Mouse (Mus musculus) kidney, adult 2 months (tissue): ENCODE measurements around the gene Cdkl5. TPM values are rescaled to one million over a fixed set of nuclear protein-coding genes. Genes with fewer than 3 reads are reported as not detected.

ENCODE experiments used
- DNase-seq: peaks from one replicate; pipeline ENCODE4 v3.0.0; 2021
- H3K27ac ChIP-seq: fragments of 200-500 bp; 2 replicates; pipeline ENCODE4 v1.5.1; 2012; ENCODE audit warnings: low read depth, low read length, control low read depth, inconsistent platforms; ENCODE audit not compliant: insufficient read depth
- H3K27me3 ChIP-seq: fragments of 200-500 bp; replicated peaks from 2 replicates; pipeline ENCODE4 v1.6.1; 2012; ENCODE audit warnings: mild to moderate bottlenecking, moderate library complexity, low read length, inconsistent platforms; ENCODE audit not compliant: control insufficient read depth, insufficient read depth
- H3K36me3 ChIP-seq: fragments of 200-500 bp; 2 replicates; pipeline ENCODE4 v1.6.1; 2012; ENCODE audit warnings: mild to moderate bottlenecking, moderate library complexity, low read length, inconsistent platforms; ENCODE audit not compliant: control insufficient read depth, insufficient read depth
- H3K4me1 ChIP-seq: fragments of 200-500 bp; 2 replicates; pipeline ENCODE4 v1.6.1; 2011; ENCODE audit warnings: low read length; ENCODE audit not compliant: control insufficient read depth, insufficient read depth
- H3K4me3 ChIP-seq: fragments of 200-500 bp; 2 replicates; pipeline ENCODE4 v1.5.1; 2011; ENCODE audit warnings: mild to moderate bottlenecking, low read depth, low read length, control low read depth; ENCODE audit not compliant: insufficient read depth
- CTCF ChIP-seq: fragments of 200-500 bp; conservative IDR thresholded peaks from 2 replicates; pipeline ENCODE4 v1.5.1; 2011; ENCODE audit warnings: low read depth, mild to moderate bottlenecking, control low read depth, low read length, moderate library complexity, mixed read lengths; ENCODE audit not compliant: insufficient read depth, insufficient read length
- POLR2A ChIP-seq: fragments of 200-500 bp; IDR thresholded peaks from one replicate; pipeline ENCODE4 v1.6.1; 2011; ENCODE audit warnings: low read depth, low read length, control low read depth
- WGBS: fragments of 180-500 bp; shearing (Covaris S2); methylation state at CpG from one replicate; pipeline ENCODE4 v1.1.7; 2018; 5-methylcytosine and 5-hydroxymethylcytosine counted together
- polyA plus RNA-seq: library from polyadenylated mRNA; depleted of rRNA; stranded (reverse); fragments of >200 nt; gene quantifications from 2 replicates; pipeline ENCODE4 v1.2.3, GENCODE M21; 2012; rRNA removed

Gene Cdkl5
- polyA plus RNA-seq, 1 experiment = 1.6 TPM

- Histone ChIP-seq H3K36me3 (no peaks in the 10 kb centered on the region), H3K4me1 (no peaks in the 10 kb centered on the region), H3K27ac (no peak within 1 kb of the TSS), H3K4me3 (no peak within 1 kb of the TSS), H3K27me3 (no peaks in the 10 kb centered on the region)
- WGBS = 88% methylated on average over 2 of the region's 2 CpGs
- TF ChIP-seq CTCF (no peak), POLR2A (no peak)
- no peak for DNase-seq
These were observed 226.8 kb downstream of the Cdkl5 start, which contains the start of gene Rs1 for GRCm38 (mm10) chrX:160767713-160768112. TSS of gene Rs1 (plus strand) at chrX:160768013.

- Histone ChIP-seq H3K4me3 (peak overlapping the region; percentile 59), H3K36me3 (no peaks in the 10 kb centered on the region), H3K27me3 (no peaks in the 10 kb centered on the region), H3K4me1 (no peaks in the 10 kb centered on the region), H3K27ac (no peak overlapping the region)
- under 1% methylated on average over 15 of the region's 15 CpGs for WGBS
- no peak for DNase-seq
- TF ChIP-seq POLR2A (no peak), CTCF (no peak)
These were observed 228.3 kb downstream of the Cdkl5 start for GRCm38 (mm10) chrX:160766233-160766616.

- H3K27ac ChIP-seq = no peak overlapping the region
These were observed 228.9 kb downstream of the Cdkl5 start for GRCm38 (mm10) chrX:160765389-160766232.

GRCm38 (mm10) chrX:160750808-160751207 is 243.7 kb downstream of the Cdkl5 start:
- TF ChIP-seq POLR2A = no peak
- no peak for TF ChIP-seq CTCF
- H3K27me3 ChIP-seq = no peaks in the 10 kb centered on the region
- DNase-seq = no peak
- H3K4me3 ChIP-seq = no peak overlapping the region
- H3K4me1 ChIP-seq = no peaks in the 10 kb centered on the region
- WGBS = 87% methylated on average over 8 of the region's 8 CpGs
- H3K27ac ChIP-seq = no peak overlapping the region
- no peaks in the 10 kb centered on the region for H3K36me3 ChIP-seq

More at GRCm38 (mm10) chrX:160765389-160766232, 228.9 kb downstream of the Cdkl5 start:
- Histone ChIP-seq H3K4me3 (peak overlapping the region; percentile 57), H3K27me3 (no peaks in the 10 kb centered on the region), H3K4me1 (no peaks in the 10 kb centered on the region), H3K36me3 (no peaks in the 10 kb centered on the region)
- DNase-seq = peak; percentile 95
- 10% methylated on average over 30 of the region's 30 CpGs for WGBS
- TF ChIP-seq POLR2A = no peak
- no peak for TF ChIP-seq CTCF

- 74% methylated on average over 1 of the region's 1 CpGs for WGBS
- Histone ChIP-seq H3K4me1 (no peaks in the 10 kb centered on the region), H3K36me3 (no peaks in the 10 kb centered on the region), H3K4me3 (no peak overlapping the region), H3K27ac (no peak overlapping the region), H3K27me3 (no peaks in the 10 kb centered on the region)
- DNase-seq = no peak
- TF ChIP-seq CTCF = no peak
- TF ChIP-seq POLR2A = no peak
These were observed 245.9 kb downstream of the Cdkl5 start for GRCm38 (mm10) chrX:160748653-160749052.

- no peak overlapping the region for H3K4me3 ChIP-seq
- TF ChIP-seq POLR2A (no peak), CTCF (no peak)
- no peaks in the 10 kb centered on the region for H3K36me3 ChIP-seq
- no peak for DNase-seq
- WGBS = 63% methylated on average over 1 of the region's 1 CpGs
- H3K4me1 ChIP-seq = no peaks in the 10 kb centered on the region
- H3K27ac ChIP-seq = no peak overlapping the region
- H3K27me3 ChIP-seq = no peaks in the 10 kb centered on the region
These were observed 249.1 kb downstream of the Cdkl5 start for GRCm38 (mm10) chrX:160745399-160745798.

GRCm38 (mm10) chrX:160735650-160736049 is 258.9 kb downstream of the Cdkl5 start, which contains the start of gene Ppef1:
TSS of gene Ppef1 (minus strand) at chrX:160735765.
- Histone ChIP-seq H3K27me3 (no peaks in the 10 kb centered on the region), H3K4me1 (no peaks in the 10 kb centered on the region), H3K4me3 (no peak within 1 kb of the TSS), H3K27ac (no peak within 1 kb of the TSS), H3K36me3 (no peaks in the 10 kb centered on the region)
- DNase-seq = no peak
- 80% methylated on average over 5 of the region's 5 CpGs for WGBS
- TF ChIP-seq CTCF (no peak), POLR2A (no peak)

Other genes with a start within 250 kb of the Cdkl5 start
- gene Rs1, start 226.7 kb downstream of the Cdkl5 start, polyA plus RNA-seq = not detected in 2 replicates
- 0.03 and 0.04 TPM in 2 replicates for gene Gja6, start 87.7 kb downstream of the Cdkl5 start, polyA plus RNA-seq
- 0.14 TPM in 2 replicates for gene Scml2, start 122.5 kb upstream of the Cdkl5 start, polyA plus RNA-seq